Mouse (Mus musculus) CH12.LX (cell line): ENCODE data around the gene Cd81. TPM values are rescaled to one million over a fixed set of nuclear protein-coding genes. Genes with fewer than 3 reads are reported as not detected.

Experiments
- DNase-seq: peaks from one replicate; pipeline ENCODE4 v3.0.0-alpha.2; 2013; ENCODE audit errors: extremely low read depth
- H3K27ac ChIP-seq: 2 replicates; pipeline ENCODE4 v1.5.1; 2012; ENCODE audit warnings: low read depth, mild to moderate bottlenecking, control low read depth, moderate library complexity; ENCODE audit not compliant: insufficient read depth
- H3K27me3 ChIP-seq: replicated peaks from 2 replicates; pipeline ENCODE3; 2012; ENCODE audit warnings: inconsistent platforms
- H3K36me3 ChIP-seq, 2 experiments: replicated peaks in 1 of 2; 2 replicates each; pipeline versions ENCODE3 to v1.6.1; 2012; ENCODE audit warnings: inconsistent platforms in 1 of 2, low read length in 1 of 2, mild to moderate bottlenecking in 1 of 2, mixed read lengths in 1 of 2, moderate library complexity in 1 of 2; ENCODE audit not compliant: control insufficient read depth in 1 of 2, insufficient read depth in 1 of 2
- H3K4me1 ChIP-seq, 2 experiments: 2 replicates each; pipeline ENCODE4 v1.6.1; 2012; ENCODE audit warnings: inconsistent platforms in 1 of 2, moderate library complexity in 1 of 2; ENCODE audit not compliant: insufficient read depth in 2 of 2, control insufficient read depth in 1 of 2
- H3K4me2 ChIP-seq: 2 replicates; pipeline ENCODE4 v1.6.1; 2012; ENCODE audit warnings: low read depth, mild to moderate bottlenecking, control low read depth; ENCODE audit not compliant: poor library complexity, insufficient read depth, severe bottlenecking
- H3K4me3 ChIP-seq, 3 experiments: fragments of 150-350 bp in 1 of 3; sonication (generic) in 1 of 3; replicated peaks in 1 of 3; 2 replicates each; pipeline versions ENCODE3 to v1.5.1; 2011 to 2012; ENCODE audit warnings: low read depth in 2 of 3, low read length in 2 of 3, mild to moderate bottlenecking in 2 of 3, moderate library complexity in 2 of 3, control low read depth in 1 of 3, improper control_type of control experiment in 1 of 3, inconsistent platforms in 1 of 3, mixed read lengths in 1 of 3; ENCODE audit not compliant: poor library complexity in 1 of 3
- H3K79me2 ChIP-seq: replicated peaks from 2 replicates; pipeline ENCODE4 v1.6.1; 2012; ENCODE audit warnings: mild to moderate bottlenecking, moderate library complexity; ENCODE audit not compliant: control insufficient read depth, poor library complexity, insufficient read depth, severe bottlenecking; ENCODE audit errors: extremely low read depth
- H3K9ac ChIP-seq: 2 replicates; pipeline ENCODE4 v1.6.1; 2012; ENCODE audit warnings: low read depth, mild to moderate bottlenecking, control low read depth, moderate library complexity; ENCODE audit not compliant: insufficient read depth
- H3K9me3 ChIP-seq: replicated peaks from 2 replicates; pipeline ENCODE3; 2012; ENCODE audit warnings: low read length, inconsistent platforms, mixed read lengths
- BHLHE40 ChIP-seq: IDR thresholded peaks from 2 replicates; pipeline ENCODE4 v1.6.1; 2011; ENCODE audit warnings: mild to moderate bottlenecking, low read depth, low read length, improper control_type of control experiment
- CHD1 ChIP-seq: IDR thresholded peaks from 2 replicates; pipeline ENCODE4 v1.6.1; 2012; ENCODE audit warnings: low read depth, low read length, improper control_type of control experiment, inconsistent platforms
- CTCF ChIP-seq, 2 experiments: IDR thresholded peaks in 1 of 2; conservative IDR thresholded peaks in 1 of 2; 2 replicates each; pipeline ENCODE4 v1.5.1; 2011 to 2012; ENCODE audit warnings: low read depth in 2 of 2, low read length in 2 of 2, improper control_type of control experiment in 1 of 2, inconsistent platforms in 1 of 2, mild to moderate bottlenecking in 1 of 2, moderate library complexity in 1 of 2
- E2F4 ChIP-seq: IDR thresholded peaks from 2 replicates; pipeline ENCODE4 v1.6.1; 2011; ENCODE audit warnings: low read depth, low read length, improper control_type of control experiment; ENCODE audit not compliant: insufficient replicate concordance
- ELF1 ChIP-seq: IDR thresholded peaks from 2 replicates; pipeline ENCODE4 v1.6.1; 2014; ENCODE audit warnings: low read depth, mild to moderate bottlenecking, inconsistent platforms, low read length, improper control_type of control experiment
- GABPA ChIP-seq: IDR thresholded peaks from 2 replicates; pipeline ENCODE4 v1.6.1; 2012; ENCODE audit warnings: low read depth, low read length, improper control_type of control experiment, inconsistent platforms; ENCODE audit not compliant: insufficient replicate concordance
- HCFC1 ChIP-seq: IDR thresholded peaks from 2 replicates; pipeline ENCODE4 v1.6.1; 2012; ENCODE audit warnings: low read depth, mild to moderate bottlenecking, inconsistent platforms, low read length, improper control_type of control experiment
- IRF4 ChIP-seq: IDR thresholded peaks from 2 replicates; pipeline ENCODE4 v1.6.1; 2014; ENCODE audit warnings: low read depth, mild to moderate bottlenecking, inconsistent platforms, low read length, improper control_type of control experiment
- JUND ChIP-seq: conservative IDR thresholded peaks from 2 replicates; pipeline ENCODE4 v1.6.1; 2011; ENCODE audit warnings: low read depth, low read length, improper control_type of control experiment
- KAT2A ChIP-seq: IDR thresholded peaks from 2 replicates; pipeline ENCODE4 v1.6.1; 2012; ENCODE audit warnings: low read length, improper control_type of control experiment, inconsistent platforms; ENCODE audit not compliant: insufficient replicate concordance
- MEF2A ChIP-seq: IDR thresholded peaks from 2 replicates; pipeline ENCODE4 v1.6.1; 2014; ENCODE audit warnings: low read depth, mild to moderate bottlenecking, inconsistent platforms, low read length, improper control_type of control experiment, borderline replicate concordance
- MYC ChIP-seq: IDR thresholded peaks from 2 replicates; pipeline ENCODE4 v1.6.1; 2011; ENCODE audit warnings: low read depth, mild to moderate bottlenecking, improper control_type of control experiment, low read length
- NELFE ChIP-seq: IDR thresholded peaks from 2 replicates; pipeline ENCODE4 v1.6.1; 2011; ENCODE audit warnings: low read depth, low read length, improper control_type of control experiment
- NRF1 ChIP-seq: IDR thresholded peaks from 2 replicates; pipeline ENCODE4 v1.6.1; 2014; ENCODE audit warnings: low read depth, mild to moderate bottlenecking, inconsistent platforms, low read length, improper control_type of control experiment, moderate library complexity
- POLR2A ChIP-seq: IDR thresholded peaks from 2 replicates; pipeline ENCODE4 v1.6.1; 2011; ENCODE audit warnings: low read depth, mild to moderate bottlenecking, improper control_type of control experiment, low read length
- POLR2AphosphoS2 ChIP-seq: IDR thresholded peaks from 2 replicates; pipeline ENCODE4 v1.6.1; 2011; ENCODE audit warnings: low read depth, low read length, improper control_type of control experiment
- RCOR1 ChIP-seq: conservative IDR thresholded peaks from 2 replicates; pipeline ENCODE4 v1.6.1; 2012; ENCODE audit warnings: low read depth, mild to moderate bottlenecking, inconsistent platforms, low read length, improper control_type of control experiment
- SMC3 ChIP-seq: IDR thresholded peaks from 2 replicates; pipeline ENCODE4 v1.6.1; 2011; ENCODE audit warnings: low read depth, low read length, improper control_type of control experiment
- TBP ChIP-seq: conservative IDR thresholded peaks from 2 replicates; pipeline ENCODE4 v1.6.1; 2011; ENCODE audit warnings: low read depth, low read length, improper control_type of control experiment
- TCF12 ChIP-seq: IDR thresholded peaks from 2 replicates; pipeline ENCODE4 v1.6.1; 2014; ENCODE audit warnings: low read depth, mild to moderate bottlenecking, inconsistent platforms, low read length, improper control_type of control experiment
- ZC3H11A ChIP-seq: IDR thresholded peaks from 2 replicates; pipeline ENCODE4 v1.6.1; 2012; ENCODE audit warnings: low read depth, mild to moderate bottlenecking, inconsistent platforms, low read length, improper control_type of control experiment
- ZKSCAN1 ChIP-seq: IDR thresholded peaks from 2 replicates; pipeline ENCODE4 v1.6.1; 2012; ENCODE audit warnings: low read depth, inconsistent platforms, low read length, improper control_type of control experiment, borderline replicate concordance
- ZMIZ1 ChIP-seq: IDR thresholded peaks from 2 replicates; pipeline ENCODE4 v1.6.1; 2012; ENCODE audit warnings: low read depth, mild to moderate bottlenecking, inconsistent platforms, low read length, improper control_type of control experiment
- ZNF384 ChIP-seq: IDR thresholded peaks from 2 replicates; pipeline ENCODE4 v1.6.1; 2012; ENCODE audit warnings: low read depth, low read length, improper control_type of control experiment, inconsistent platforms
- dilution Hi-C: fragments of 300-500 bp; cut with MboI; formaldehyde crosslinking; loops from 2 replicates; pipeline ENCODE4 v1.14.3; 2020; ENCODE audit warnings: low sequenced_read_pairs; ENCODE audit not compliant: extremely low pct_unique_long_range_greater_than_20kb, extremely low pct_ligation_motif_present
- in situ Hi-C: fragments of 300-500 bp; cut with MboI; formaldehyde crosslinking; loops from 3 replicates; pipeline ENCODE4 v1.14.3; 2019; ENCODE audit warnings: low sequenced_read_pairs, low pct_ligation_motif_present, low pct_unique_long_range_greater_than_20kb, mixed read lengths
- polyA plus RNA-seq: library from polyadenylated mRNA; unstranded; fragments of >175 nt; gene quantifications from 2 replicates; pipeline ENCODE4 v1.2.1, GENCODE M21; 2012; ENCODE audit warnings: low read depth; ENCODE audit not compliant: insufficient read length
- total RNA-seq, 2 experiments: library from RNA; depleted of rRNA; stranded (reverse); fragments of 300-350 nt in 1 of 2; fragments of >200 nt in 1 of 2; gene quantifications; 2 replicates each; pipeline ENCODE4 v1.2.3; 2012 to 2014

Gene Cd81
- total and polyA plus RNA-seq, 3 experiments = 318 to 352 (median 327) TPM

DNA sequence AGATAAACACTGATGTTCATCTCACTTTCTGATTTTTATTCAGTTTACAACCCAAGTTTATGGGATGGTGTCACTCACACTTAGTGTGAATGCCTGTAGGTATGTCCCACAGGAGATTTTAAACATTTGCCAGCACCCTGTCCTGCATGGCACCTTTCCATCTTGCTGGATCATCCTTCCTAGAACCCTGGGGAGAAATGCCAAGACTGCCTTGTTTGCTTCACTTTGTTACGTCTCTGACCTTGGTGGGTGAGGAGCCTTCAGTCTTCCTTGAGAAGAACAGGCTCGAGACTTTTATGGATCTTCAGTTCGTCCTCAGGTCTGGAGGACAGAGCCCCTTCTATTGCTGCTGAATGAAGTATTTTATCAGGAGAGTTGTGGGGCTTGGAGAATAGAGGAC is 3.2 kb upstream of the Cd81 start:
- Histone ChIP-seq H3K4me3 (no peak overlapping the region), H3K9me3 (peaks cover 5% of the 10 kb centered on the region), H3K9ac (no peak overlapping the region), H3K36me3 (peaks cover 0 to 6% of the 10 kb centered on the region in 2 experiments), H3K4me1 (peaks cover 5 to 38% of the 10 kb centered on the region in 2 experiments; a peak in 3 of 4 replicates), H3K4me2 (no peak overlapping the region), H3K27me3 (no peaks in the 10 kb centered on the region), H3K27ac (no peak overlapping the region), H3K79me2 (peaks cover 17% of the 10 kb centered on the region)
- DNase-seq = no peak
- in situ Hi-C loops = no loop called here
- TF ChIP-seq KAT2A (no peak), TCF12 (no peak), ZC3H11A (no peak), ZMIZ1 (no peak), GABPA (no peak), NELFE (no peak)
- dilution Hi-C loops = no loop called here

DNA sequence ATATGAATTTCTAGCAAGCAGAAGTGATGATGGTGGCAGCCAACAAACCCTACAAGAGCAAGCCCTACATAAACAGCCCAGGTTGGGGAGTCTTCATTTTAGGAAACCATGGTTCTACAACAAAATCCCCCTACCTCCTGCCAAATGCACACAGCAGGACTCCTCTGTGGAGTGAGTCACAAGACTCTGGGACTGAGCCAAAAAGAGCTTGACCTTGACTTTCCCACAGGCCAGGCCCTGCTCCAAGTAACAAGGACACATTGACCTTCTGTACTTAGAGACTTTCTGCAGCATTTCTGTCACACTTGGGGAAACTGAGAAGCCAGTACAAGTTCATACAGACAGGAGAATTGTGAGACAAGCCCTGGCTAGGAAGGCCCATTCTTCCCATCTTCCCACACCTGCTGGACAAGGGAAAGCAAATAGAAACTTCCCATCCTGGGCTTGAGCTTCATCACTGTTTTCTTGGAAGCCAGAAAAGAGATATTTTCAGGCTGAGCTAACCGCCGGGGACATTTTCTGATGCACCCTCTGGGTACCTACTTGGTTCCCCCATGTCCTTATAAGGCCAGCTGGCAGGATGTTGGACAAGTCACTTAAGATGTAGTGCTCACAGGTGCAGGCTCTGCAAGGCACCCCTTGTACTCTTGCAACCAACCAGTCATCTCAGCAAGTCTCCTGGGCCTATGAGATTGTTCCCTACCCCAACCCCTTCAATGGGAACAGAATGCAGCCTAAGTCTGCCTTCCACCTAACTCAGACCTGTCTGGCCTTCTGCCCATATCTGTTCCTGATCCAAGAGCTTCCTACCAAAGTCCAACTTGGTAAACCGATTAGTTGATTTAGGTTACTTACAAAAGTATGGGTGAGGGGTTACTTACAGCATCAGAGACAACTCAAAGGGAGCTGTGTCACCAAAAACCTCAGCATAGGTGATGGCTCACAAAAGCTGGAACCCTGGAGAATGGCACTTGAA is 2.4 kb upstream of the Cd81 start:
- dilution Hi-C loops = no loop called here

DNA sequence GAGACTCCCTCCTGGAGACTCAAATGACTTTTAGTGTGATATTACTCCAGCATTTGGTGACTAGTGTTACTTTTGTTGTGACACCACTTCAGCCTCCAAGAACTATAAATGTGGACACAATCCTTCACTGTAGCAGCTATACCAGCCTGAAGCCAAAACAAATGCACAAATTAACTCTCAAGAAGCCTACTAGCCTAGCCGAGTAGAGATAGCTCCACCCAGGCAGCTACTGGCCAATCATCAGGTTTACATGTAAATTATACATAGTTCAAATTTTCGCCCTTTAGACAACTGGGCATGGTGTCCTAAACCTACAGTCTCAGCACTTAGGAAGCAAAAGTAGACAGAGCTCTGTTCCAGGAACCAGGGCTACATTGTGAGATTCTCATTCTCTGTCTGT is 1.2 kb upstream of the Cd81 start:
- no peak overlapping the region for H3K9ac ChIP-seq
- dilution Hi-C loops (no loop called here), in situ Hi-C loops (no loop called here)
- no peak overlapping the region for H3K4me3 ChIP-seq
- peak overlapping the region; percentile 52; the same call in 1 of the 2 replicates for H3K4me2 ChIP-seq
- no peak overlapping the region for H3K27ac ChIP-seq
- peaks cover 37% of the 10 kb centered on the region for H3K79me2 ChIP-seq
- DNase-seq = no peak
- no peaks in the 10 kb centered on the region for H3K9me3 ChIP-seq
- peaks cover 14 to 47% of the 10 kb centered on the region in 2 experiments for H3K4me1 ChIP-seq
- H3K36me3 ChIP-seq = peaks cover 12 to 25% of the 10 kb centered on the region in 2 experiments
- no peaks in the 10 kb centered on the region for H3K27me3 ChIP-seq
- TF ChIP-seq HCFC1 (no peak), SMC3 (no peak), CHD1 (no peak), ZC3H11A (no peak), JUND (no peak), MEF2A (no peak), MYC (no peak), GABPA (no peak), ZKSCAN1 (no peak), IRF4 (no peak), RCOR1 (no peak), NELFE (no peak), BHLHE40 (no peak), ZNF384 (no peak), TCF12 (no peak), POLR2AphosphoS2 (no peak), TBP (no peak), ELF1 (no peak)

More for the DNA sequence above, 2.4 kb upstream of the Cd81 start:
- no peak for TF ChIP-seq E2F4
- no peak for TF ChIP-seq CTCF (conservative IDR thresholded peaks at IDR 0.05 in 1 of 2, IDR thresholded peaks at IDR 0.05 in 1 of 2; ENCODE audit: low read depth in 2 of 2, low read length in 2 of 2)
- no peak for TF ChIP-seq TBP
- no peak for TF ChIP-seq RCOR1
- no peak for TF ChIP-seq NRF1
- no peak for TF ChIP-seq CHD1
- no peak for TF ChIP-seq POLR2A
- no peaks in the 10 kb centered on the region for H3K27me3 ChIP-seq
- no peaks in the 10 kb centered on the region for H3K9me3 ChIP-seq
- no peak overlapping the region for H3K27ac ChIP-seq
- H3K4me1 ChIP-seq = peaks cover 5 to 45% of the 10 kb centered on the region in 2 experiments; a peak in 3 of 4 replicates
- H3K79me2 ChIP-seq = peaks cover 25% of the 10 kb centered on the region
- no peak overlapping the region for H3K4me3 ChIP-seq
- no peak for DNase-seq
- H3K9ac ChIP-seq = no peak overlapping the region
- peaks cover 3 to 13% of the 10 kb centered on the region in 2 experiments for H3K36me3 ChIP-seq
- in situ Hi-C loops = no loop called here
- H3K4me2 ChIP-seq = no peak overlapping the region
